Mouse (Mus musculus): ENCODE results near the gene Gca. TPM values are rescaled to one million over a fixed set of nuclear protein-coding genes. Genes with fewer than 3 reads are reported as not detected.
"Not testable (repeated sequence)": the region's sequence is repeated elsewhere in the genome, so short reads cannot be mapped to it uniquely, and the experiment has no call there.

Gene Gca
- total RNA-seq, 2 experiments from 2014 or later = 19.2 to 21.3 TPM

GRCm38 (mm10) chr2:62664839-62665238 lies 754 bp downstream of the Gca start:
- intact Hi-C loops (cut with DNase I) = no loop called here
- no peak for DNase-seq (ENCODE audit: low spot score in 2 of 2)

GRCm38 (mm10) chr2:62665536-62665935 lies 1.5 kb downstream of the Gca start:
- intact Hi-C loops (cut with DNase I) = no loop called here
- no peak for DNase-seq (ENCODE audit: low spot score in 2 of 2)

- no peak for DNase-seq (ENCODE audit: low spot score in 2 of 2)
- intact Hi-C loops (cut with DNase I) = no loop called here
These were observed 5.8 kb downstream of the Gca start for GRCm38 (mm10) chr2:62669848-62670247.

GRCm38 (mm10) chr2:62670301-62670700 lies 6.2 kb downstream of the Gca start:
- intact Hi-C loops (cut with DNase I) = no loop called here
- no peak for DNase-seq (ENCODE audit: low spot score in 2 of 2)

- intact Hi-C loops (cut with DNase I) = no loop called here
- no peak for DNase-seq (ENCODE audit: low spot score in 2 of 2)
These were observed 6.7 kb downstream of the Gca start for GRCm38 (mm10) chr2:62670767-62671166.

GRCm38 (mm10) chr2:62672788-62673187 lies 8.7 kb downstream of the Gca start:
- no peak for DNase-seq (ENCODE audit: low spot score in 2 of 2)
- intact Hi-C loops (cut with DNase I) = no loop called here

- intact Hi-C loops (cut with DNase I) = loop anchor here (10.0 kb wide), 1 partner anchor 773 kb away; no protein-coding TSS in a partner anchor
- peak; percentile 47 to 92 for DNase-seq (ENCODE audit: low spot score in 2 of 2)
These were observed 17.6 kb downstream of the Gca start for GRCm38 (mm10) chr2:62681667-62682066.

- intact Hi-C loops (cut with DNase I) = loop anchor here (2.0 to 10.0 kb wide), 2 partner anchors 58 to 770 kb away; no protein-coding TSS in a partner anchor
- DNase-seq (ENCODE audit: low spot score in 2 of 2) = peak in 1 of 2 experiments; percentile 20
These were observed 21.0 kb downstream of the Gca start for GRCm38 (mm10) chr2:62684989-62685595.

- peak in 1 of 2 experiments; percentile 53 for DNase-seq (ENCODE audit: low spot score in 2 of 2)
- intact Hi-C loops (cut with DNase I) = loop anchor here (2.0 to 10.0 kb wide), 2 partner anchors 57 to 769 kb away; no protein-coding TSS in a partner anchor
These were observed 21.8 kb downstream of the Gca start for GRCm38 (mm10) chr2:62685934-62686333.

GRCm38 (mm10) chr2:62706313-62706712 lies 42.2 kb downstream of the Gca start:
- intact Hi-C loops (cut with DNase I) = no loop called here

GRCm38 (mm10) chr2:62709633-62710032 lies 45.5 kb downstream of the Gca start:
- intact Hi-C loops (cut with DNase I) = no loop called here
- no peak for DNase-seq (ENCODE audit: low spot score in 2 of 2)

More at GRCm38 (mm10) chr2:62706313-62706712, 42.2 kb downstream of the Gca start:
- no peak for DNase-seq (ENCODE audit: low spot score in 2 of 2)

- DNase-seq (ENCODE audit: low spot score in 2 of 2); intact Hi-C loops (cut with DNase I): not testable (repeated sequence)
These were observed 50.3 kb downstream of the Gca start for GRCm38 (mm10) chr2:62714362-62714761.

- intact Hi-C loops (cut with DNase I) = no loop called here
- DNase-seq (ENCODE audit: low spot score in 2 of 2) = no peak
These were observed 51.2 kb downstream of the Gca start for GRCm38 (mm10) chr2:62715260-62715659.

- peak in 1 of 2 experiments; percentile 53 for DNase-seq (ENCODE audit: low spot score in 2 of 2)
- intact Hi-C loops (cut with DNase I) = no loop called here
These were observed 53.2 kb downstream of the Gca start for GRCm38 (mm10) chr2:62717270-62717669.

GRCm38 (mm10) chr2:62718411-62718810 lies 54.3 kb downstream of the Gca start:
- intact Hi-C loops (cut with DNase I) = no loop called here
- DNase-seq (ENCODE audit: low spot score in 2 of 2) = peak in 1 of 2 experiments; percentile 20

GRCm38 (mm10) chr2:62725946-62726345 lies 61.9 kb downstream of the Gca start:
- intact Hi-C loops (cut with DNase I) = no loop called here
- no peak for DNase-seq (ENCODE audit: low spot score in 2 of 2)

GRCm38 (mm10) chr2:62727732-62728131 lies 63.6 kb downstream of the Gca start:
- intact Hi-C loops (cut with DNase I) = no loop called here

GRCm38 (mm10) chr2:62730671-62731070 lies 66.6 kb downstream of the Gca start:
- intact Hi-C loops (cut with DNase I) = no loop called here
- no peak for DNase-seq (ENCODE audit: low spot score in 2 of 2)

More at GRCm38 (mm10) chr2:62727732-62728131, 63.6 kb downstream of the Gca start:
- no peak for DNase-seq (ENCODE audit: low spot score in 2 of 2)

GRCm38 (mm10) chr2:62743098-62743497 lies 79.0 kb downstream of the Gca start:
- intact Hi-C loops (cut with DNase I) = loop anchor here (2.0 kb wide), 1 partner anchor 58 kb away; no protein-coding TSS in a partner anchor
- DNase-seq (ENCODE audit: low spot score in 2 of 2) = peak in 1 of 2 experiments; percentile 47

All from left cerebral cortex, postnatal 25 days (tissue).